Mouse (Mus musculus) stomach, postnatal 0 days (tissue): ENCODE data around the gene Ap1m2.

Source experiments
- CTCF ChIP-seq: IDR thresholded peaks from 2 replicates; pipeline ENCODE4 v1.5.1; 2016; ENCODE audit warnings: antibody characterized with exemption, low read depth, mild to moderate bottlenecking, moderate library complexity
- EP300 ChIP-seq: optimal IDR thresholded peaks from 2 replicates; pipeline ENCODE3; 2016; ENCODE audit warnings: antibody characterized with exemption

DNA sequence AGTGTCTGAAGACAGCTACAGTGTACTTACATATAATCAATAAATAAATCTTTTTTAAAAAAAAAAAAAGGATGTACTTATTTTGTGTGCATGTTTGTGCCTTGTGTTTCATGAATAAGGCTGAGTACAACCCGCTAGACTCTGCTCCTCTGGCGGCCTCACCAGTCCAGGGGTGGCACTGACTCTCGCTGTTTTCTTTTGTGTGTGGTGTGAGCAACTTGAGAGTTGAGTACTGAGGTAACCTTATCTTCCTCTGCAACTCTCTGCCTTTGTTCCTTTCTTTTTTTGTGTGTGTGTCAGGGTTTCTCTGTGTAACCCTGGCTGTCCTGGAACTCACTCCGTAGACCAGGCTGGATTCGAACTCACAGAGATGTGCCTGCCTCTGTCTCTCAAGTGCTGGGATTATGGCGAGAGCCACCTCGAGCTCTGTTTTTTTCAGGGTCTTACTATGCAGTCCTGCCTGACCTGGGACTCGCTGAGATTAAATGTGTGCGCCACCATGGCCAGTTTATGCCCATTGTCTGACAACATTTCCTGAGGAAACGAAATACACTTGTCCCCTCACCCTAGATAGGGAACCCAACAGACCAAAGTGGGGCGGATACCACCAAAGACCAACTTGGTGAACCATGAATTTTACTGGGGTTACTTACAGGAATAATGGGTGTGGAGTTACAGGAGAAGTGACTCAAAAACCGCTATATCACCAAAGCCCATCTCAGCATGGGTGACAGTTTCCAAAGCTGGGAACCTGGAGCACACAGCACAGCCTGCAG is 19.4 kb upstream of the Ap1m2 start:
- no peak for TF ChIP-seq CTCF
- TF ChIP-seq EP300: no peak
